Mouse (Mus musculus) MEL-GATA-1-ER (cell line): ENCODE measurements around the gene Gm20388.

Experiments
- DNase-seq: peaks from one replicate; pipeline ENCODE4 v3.0.0-alpha.2; 2012; ENCODE audit warnings: low read depth; ENCODE audit errors: extremely low read depth

Gene Gm20388

GRCm38 (mm10) chr8:120161658-120162403, 251.2 kb downstream of the Gm20388 start:
- DNase-seq: no peak

GRCm38 (mm10) chr8:120162404-120162752, 251.7 kb downstream of the Gm20388 start:
- no peak for DNase-seq

- no peak for DNase-seq
Observed at GRCm38 (mm10) chr8:120163376-120163775, 252.7 kb downstream of the Gm20388 start.

DNA sequence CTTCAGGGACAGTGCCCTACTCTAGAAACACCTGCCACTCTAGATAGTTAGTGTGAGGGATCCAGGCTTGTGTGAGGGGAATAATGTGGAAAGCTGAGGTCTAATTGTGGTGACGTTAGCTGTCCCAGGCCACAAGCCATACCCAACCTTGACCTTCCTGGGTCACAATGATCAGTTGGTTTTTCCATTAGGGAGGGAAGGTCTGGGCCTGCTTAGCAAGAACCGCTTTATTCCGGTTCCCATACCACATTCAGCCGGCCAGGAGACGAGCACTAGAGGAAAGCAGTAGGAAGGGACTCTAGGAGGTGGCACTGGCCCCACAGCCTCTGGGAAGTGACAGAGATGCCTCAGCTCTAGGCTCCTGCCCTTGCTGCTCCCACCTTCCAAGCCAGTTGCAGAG, 253.4 kb downstream of the Gm20388 start:
- DNase-seq: no peak

DNA sequence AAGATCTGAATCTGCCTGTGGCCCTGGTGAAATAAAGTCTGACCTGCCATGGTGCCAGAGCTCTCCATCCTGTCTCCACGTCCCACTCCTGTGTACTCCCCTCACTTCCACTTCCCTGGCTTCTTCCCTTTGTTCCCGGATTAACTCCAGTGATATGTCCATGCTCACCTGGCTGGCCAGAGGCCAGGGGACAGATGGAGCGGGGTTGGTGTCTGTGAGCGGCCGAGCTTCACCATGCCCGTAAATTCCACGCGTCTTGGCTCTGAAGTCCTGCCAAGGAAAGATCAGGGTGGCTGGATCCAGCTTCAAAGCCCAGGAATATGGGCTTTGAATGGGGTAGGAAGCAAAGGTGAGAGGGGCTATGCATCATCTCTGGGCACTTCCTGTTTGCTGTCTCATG, 256.5 kb downstream of the Gm20388 start:
- no peak for DNase-seq

DNA sequence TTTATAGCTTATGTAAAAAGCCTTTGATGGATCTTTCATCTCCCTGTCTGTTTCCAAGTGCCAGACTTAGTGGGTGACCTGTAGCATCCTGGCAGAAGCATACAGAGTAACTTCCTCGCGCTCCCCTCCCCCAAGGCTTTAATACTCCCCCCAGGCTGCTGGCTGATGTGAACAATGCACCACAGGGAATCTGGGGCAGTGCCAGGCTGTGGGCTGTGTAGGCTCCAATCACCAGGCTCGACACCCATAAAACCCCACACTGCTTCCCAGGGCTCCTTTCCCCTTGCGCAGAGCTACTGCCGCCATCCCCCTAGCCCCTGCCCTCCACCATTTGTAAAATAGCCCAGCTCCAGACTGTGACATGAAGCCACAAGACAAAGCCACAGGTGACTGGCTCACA, 257.2 kb downstream of the Gm20388 start:
- no peak for DNase-seq

GRCm38 (mm10) chr8:120169119-120169518, 258.5 kb downstream of the Gm20388 start:
- no peak for DNase-seq

GRCm38 (mm10) chr8:120173195-120173594, 262.6 kb downstream of the Gm20388 start:
- no peak for DNase-seq

DNA sequence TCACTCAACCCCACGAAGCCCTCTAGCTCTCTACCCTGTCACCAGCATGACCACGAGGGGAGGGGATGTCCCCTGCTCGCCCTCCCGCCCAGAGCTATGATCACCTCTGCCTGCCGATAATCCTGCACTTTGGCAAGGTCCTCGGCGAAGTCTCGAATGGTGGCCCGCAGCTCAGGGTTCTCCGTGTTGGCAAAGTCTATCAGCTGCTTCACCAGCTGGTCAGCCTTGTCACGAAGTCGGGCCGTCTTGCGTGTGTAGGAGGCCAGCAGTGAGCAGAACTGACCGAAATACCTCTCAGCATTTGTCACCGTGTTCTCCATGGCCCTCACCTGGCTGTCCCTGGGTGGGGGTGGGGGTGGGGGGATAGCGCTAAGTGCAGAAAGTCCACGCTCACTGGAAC, 264.0 kb downstream of the Gm20388 start:
- DNase-seq: no peak

- no peak for DNase-seq
Observed at GRCm38 (mm10) chr8:120176605-120177004, 266.0 kb downstream of the Gm20388 start.

GRCm38 (mm10) chr8:120177318-120178123, 266.9 kb downstream of the Gm20388 start, which contains the start of gene Fam92b:
Gene Fam92b, minus strand, starts transcription at chr8:120177466.
- DNase-seq: peak; percentile 27

GRCm38 (mm10) chr8:120178124-120178514, 267.5 kb downstream of the Gm20388 start:
- DNase-seq: no peak

GRCm38 (mm10) chr8:120179027-120179431, 268.4 kb downstream of the Gm20388 start:
- DNase-seq: peak; percentile 59

- DNase-seq: no peak
Observed at GRCm38 (mm10) chr8:120180445-120180970, 269.9 kb downstream of the Gm20388 start.

GRCm38 (mm10) chr8:120181274-120181673, 270.6 kb downstream of the Gm20388 start:
- DNase-seq: no peak

- no peak for DNase-seq
Observed at GRCm38 (mm10) chr8:120181861-120182414, 271.3 kb downstream of the Gm20388 start.

DNA sequence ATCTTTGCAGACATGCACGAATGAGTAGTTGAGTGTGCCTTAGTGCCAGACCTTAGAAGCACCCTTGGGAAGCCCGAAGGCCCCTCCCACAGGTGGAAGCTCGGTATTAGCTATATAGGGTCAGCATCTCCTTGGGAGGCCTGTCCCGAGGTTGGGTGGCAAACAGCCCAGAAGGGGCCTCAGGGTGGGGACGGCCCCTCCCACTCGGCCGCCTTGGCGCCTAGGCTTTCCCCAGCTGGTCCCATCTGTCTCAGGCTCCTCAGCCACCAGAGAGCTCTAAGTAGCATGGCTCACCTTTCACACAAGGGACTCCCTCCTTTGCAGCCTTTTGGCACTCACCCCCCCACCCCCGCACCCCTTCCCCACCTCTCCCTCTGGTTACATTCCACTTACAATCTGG, 273.7 kb downstream of the Gm20388 start:
- DNase-seq: no peak

DNA sequence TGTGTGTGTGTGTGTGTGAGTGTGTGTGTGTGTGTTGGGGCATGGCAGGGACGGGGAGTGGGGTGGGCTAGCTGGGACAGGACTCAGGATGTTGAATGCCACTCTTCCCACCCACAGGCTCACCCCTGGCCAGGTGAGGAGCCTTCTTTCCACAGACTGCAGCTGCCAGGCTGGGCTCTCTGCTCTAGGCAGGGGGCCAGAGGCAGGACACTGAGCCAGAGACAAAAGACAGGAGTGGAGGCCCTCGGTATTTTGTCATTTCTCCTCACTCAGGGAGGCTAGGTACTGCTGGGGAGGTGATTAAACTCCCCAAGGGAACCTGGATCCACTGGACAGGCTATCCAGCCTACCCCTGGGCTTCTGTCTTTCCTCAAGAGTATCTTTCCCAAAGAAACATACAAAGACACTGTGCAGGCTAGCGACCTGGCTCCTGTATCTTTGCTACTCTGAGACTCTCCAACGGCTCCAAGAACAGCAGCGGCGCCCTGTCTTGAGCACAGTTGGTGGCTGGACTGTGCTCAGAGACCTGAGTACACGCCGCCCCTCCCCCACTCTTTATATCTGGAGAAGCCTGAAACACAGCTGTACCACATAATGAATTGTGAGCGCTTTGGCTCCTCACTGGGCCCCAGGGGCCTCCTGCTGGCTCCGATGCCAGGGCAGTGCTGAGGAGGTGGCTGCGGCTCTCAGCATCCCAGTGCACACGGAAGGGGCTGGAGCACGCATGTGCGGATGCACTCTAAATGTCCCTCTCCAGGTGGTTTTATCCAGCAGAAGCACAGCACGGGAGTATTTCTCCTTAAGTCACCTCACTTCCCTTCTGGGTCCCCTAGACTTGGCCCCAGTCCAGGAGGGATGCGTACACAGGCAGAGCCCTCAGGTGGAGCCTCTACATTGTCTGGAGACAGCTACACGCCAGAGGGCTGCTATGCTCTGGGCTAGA, 274.5 kb downstream of the Gm20388 start:
- no peak for DNase-seq

DNA sequence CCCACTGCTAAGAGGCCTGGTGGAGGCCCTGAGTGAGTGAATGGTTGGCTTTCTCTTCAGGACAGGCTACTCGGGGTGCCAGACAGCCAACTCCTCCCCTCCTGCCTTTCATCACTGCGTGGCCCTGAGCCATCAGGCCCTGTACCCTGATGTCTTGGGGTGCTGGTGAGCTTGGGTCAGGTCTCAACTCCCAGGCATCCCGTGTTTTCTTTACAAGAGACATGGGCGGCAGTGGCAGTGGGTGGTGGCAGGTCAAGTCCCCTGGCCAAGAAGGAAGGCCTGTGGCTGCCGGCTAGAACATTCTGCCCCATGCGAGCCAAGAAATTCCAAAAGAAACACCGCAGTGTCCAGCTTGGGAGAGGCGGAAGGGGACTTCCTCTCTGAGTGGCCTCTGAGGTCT, 275.8 kb downstream of the Gm20388 start:
- DNase-seq: no peak

DNA sequence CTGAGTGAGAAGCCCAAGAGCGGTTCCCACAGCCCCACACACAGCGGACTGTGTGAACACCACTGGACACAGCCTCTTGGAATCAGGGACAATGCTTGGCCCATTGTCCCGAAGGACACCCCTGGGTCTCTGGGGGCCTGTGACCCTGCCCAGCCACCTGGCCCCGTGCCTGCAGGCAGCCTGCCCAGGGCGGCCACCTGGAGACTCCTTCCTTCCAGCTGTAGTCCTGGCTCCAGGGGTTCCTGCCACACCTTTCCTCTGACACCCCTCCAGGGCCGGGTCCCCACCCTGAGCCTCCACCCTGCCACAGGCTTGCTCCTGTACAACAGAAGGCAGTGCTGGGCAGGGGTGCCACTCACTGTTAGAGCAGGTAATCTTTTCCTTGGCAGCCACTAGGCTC, 277.9 kb downstream of the Gm20388 start:
- DNase-seq: no peak

GRCm38 (mm10) chr8:120189440-120189839, 278.8 kb downstream of the Gm20388 start:
- DNase-seq: no peak
